Mouse (Mus musculus) liver, embryonic 14.5 days (tissue): ENCODE results near the gene Snrpa.

Experiments used
- CTCF ChIP-seq: IDR thresholded peaks from 2 replicates; pipeline ENCODE4 v1.5.1; 2016; ENCODE audit warnings: antibody characterized with exemption, low read depth, control low read depth
- EP300 ChIP-seq: IDR thresholded peaks from 2 replicates; pipeline ENCODE4 v1.6.1; 2016; ENCODE audit warnings: antibody characterized with exemption, low read depth

DNA sequence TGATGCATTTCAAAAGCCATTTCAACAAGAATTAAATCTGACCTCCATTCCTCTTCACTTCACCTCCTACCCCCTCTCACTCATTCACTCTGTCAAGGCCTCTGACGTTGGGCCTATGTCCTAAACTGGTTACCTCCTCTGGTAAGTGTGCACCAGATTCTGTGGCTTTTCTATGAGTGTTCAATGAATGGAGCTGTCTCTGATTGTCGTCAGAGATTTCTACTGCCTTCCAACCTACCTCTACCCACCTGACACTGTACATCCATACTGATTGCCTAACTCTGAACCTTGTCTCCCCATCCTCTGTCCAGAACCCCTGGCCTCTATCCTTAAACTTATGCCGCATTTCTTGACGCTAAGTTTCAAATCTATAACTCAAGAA, 18.1 kb downstream of the Snrpa start:
- no peak for TF ChIP-seq EP300
- TF ChIP-seq CTCF, result no peak
